Mouse (Mus musculus) embryonic facial prominence, embryonic 13.5 days (tissue): ENCODE data around the gene Cfi. TPM values are rescaled to one million over a fixed set of nuclear protein-coding genes. Genes with fewer than 3 reads are reported as not detected.

Experiments used
- ATAC-seq: fragments of 200-750 bp; cut with Nextera tagmentation; 2 replicates; pipeline ENCODE4 v1.8.0; 2017; ENCODE audit warnings: low read depth; ENCODE audit not compliant: insufficient number of reproducible peaks, insufficient read depth, low FRiP score, low TSS enrichment
- H3K27ac ChIP-seq: fragments of 300-500 bp; sonication (generic); 2 replicates; pipeline ENCODE4 v1.5.1; 2015; ENCODE audit warnings: moderate library complexity, mild to moderate bottlenecking, inconsistent platforms
- H3K27me3 ChIP-seq: fragments of 300-500 bp; sonication (generic); 2 replicates; pipeline ENCODE4 v1.6.1; 2015; ENCODE audit warnings: mild to moderate bottlenecking, inconsistent platforms
- H3K36me3 ChIP-seq: fragments of 300-500 bp; sonication (generic); 2 replicates; pipeline ENCODE4 v1.6.1; 2015; ENCODE audit warnings: mild to moderate bottlenecking, inconsistent platforms
- H3K4me1 ChIP-seq: fragments of 300-500 bp; sonication (generic); 2 replicates; pipeline ENCODE4 v1.6.1; 2015; ENCODE audit warnings: inconsistent platforms
- H3K4me2 ChIP-seq: fragments of 300-500 bp; sonication (generic); 2 replicates; pipeline ENCODE4 v1.6.1; 2015; ENCODE audit warnings: moderate library complexity, mild to moderate bottlenecking, inconsistent platforms
- H3K4me3 ChIP-seq: fragments of 300-500 bp; sonication (generic); 2 replicates; pipeline ENCODE4 v1.5.1; 2015; ENCODE audit warnings: mild to moderate bottlenecking, inconsistent platforms
- H3K9ac ChIP-seq: fragments of 300-500 bp; sonication (generic); 2 replicates; pipeline ENCODE4 v1.6.1; 2015; ENCODE audit warnings: mild to moderate bottlenecking, inconsistent platforms
- H3K9me3 ChIP-seq: fragments of 300-500 bp; sonication (generic); 2 replicates; pipeline ENCODE4 v1.6.1; 2016; ENCODE audit warnings: inconsistent platforms
- WGBS: fragments of 180-500 bp; shearing (Covaris S2); methylation state at CpG from one replicate; pipeline ENCODE4 v1.1.7; 2015; ENCODE audit warnings: mixed read lengths; 5-methylcytosine and 5-hydroxymethylcytosine counted together
- polyA plus RNA-seq: library from polyadenylated mRNA; unstranded; fragments of >200 nt; fragmentation: Nextera tagmentation; extraction: Ambion mirVana; gene quantifications from 2 replicates; pipeline ENCODE4 v1.2.1, GENCODE M21; 2015

The Cfi gene
- 0.11 and 3.2 TPM in 2 replicates for polyA plus RNA-seq

DNA sequence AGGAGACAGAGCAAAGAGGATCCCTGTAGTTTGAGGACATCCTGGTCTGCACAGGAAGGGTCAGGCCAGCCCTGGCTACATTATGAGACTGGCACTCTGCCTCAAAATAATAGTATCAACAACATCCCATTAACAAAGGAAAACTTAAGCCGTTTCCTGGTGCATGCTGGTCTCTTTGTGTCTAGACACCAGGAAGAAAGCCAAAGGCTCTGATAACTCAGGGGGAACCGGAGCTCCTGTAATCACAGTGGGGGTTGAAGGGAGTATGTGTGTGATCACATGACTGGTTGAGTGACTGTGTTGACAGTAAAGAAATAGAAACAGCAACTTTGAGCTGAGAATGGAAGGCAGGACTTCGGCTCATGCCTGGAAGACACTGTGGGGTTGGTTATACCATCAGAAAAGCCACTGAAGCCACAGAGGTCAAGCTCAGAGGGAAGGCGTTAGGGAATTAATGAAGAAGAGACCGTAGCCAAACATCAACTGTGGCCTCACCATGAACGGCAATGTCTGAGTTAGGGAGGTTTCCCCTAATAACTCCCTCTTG is at the start of gene Cfi:
Gene Cfi, plus strand, starts transcription at position 497 of the 547 bp plus-strand sequence.
- Histone ChIP-seq H3K4me1 (no peaks in the 10 kb centered on the region), H3K9ac (no peak within 1 kb of the TSS), H3K4me2 (peak within 1 kb of the TSS; percentile 36), H3K27ac (no peak within 1 kb of the TSS), H3K9me3 (no peaks in the 10 kb centered on the region), H3K4me3 (no peak within 1 kb of the TSS), H3K36me3 (no peaks in the 10 kb centered on the region), H3K27me3 (no peaks in the 10 kb centered on the region)
- 67% methylated on average over 6 of the region's 6 CpGs for WGBS
- ATAC-seq, result no peak

DNA sequence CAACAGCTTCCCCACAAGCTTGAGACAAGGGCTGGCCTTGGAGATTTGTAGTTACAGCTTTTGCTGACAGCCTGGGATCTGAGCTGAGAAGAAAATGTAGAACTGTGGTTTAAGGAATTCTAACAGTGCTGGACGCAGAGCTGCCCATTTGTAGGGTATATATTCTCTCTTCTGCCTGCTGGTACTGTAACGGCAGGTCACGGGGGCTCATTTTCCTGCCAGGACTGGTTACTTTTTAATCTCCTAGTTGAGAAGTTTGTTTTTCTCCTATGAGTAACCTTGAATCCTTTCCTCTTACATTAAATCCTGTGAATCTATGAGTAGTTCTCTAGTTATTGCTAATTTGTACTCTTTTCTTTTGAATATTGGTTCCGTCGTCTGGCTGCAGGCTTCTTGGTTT is 41.9 kb upstream of the Cfi start:
- H3K27ac ChIP-seq, result no peak overlapping the region

DNA sequence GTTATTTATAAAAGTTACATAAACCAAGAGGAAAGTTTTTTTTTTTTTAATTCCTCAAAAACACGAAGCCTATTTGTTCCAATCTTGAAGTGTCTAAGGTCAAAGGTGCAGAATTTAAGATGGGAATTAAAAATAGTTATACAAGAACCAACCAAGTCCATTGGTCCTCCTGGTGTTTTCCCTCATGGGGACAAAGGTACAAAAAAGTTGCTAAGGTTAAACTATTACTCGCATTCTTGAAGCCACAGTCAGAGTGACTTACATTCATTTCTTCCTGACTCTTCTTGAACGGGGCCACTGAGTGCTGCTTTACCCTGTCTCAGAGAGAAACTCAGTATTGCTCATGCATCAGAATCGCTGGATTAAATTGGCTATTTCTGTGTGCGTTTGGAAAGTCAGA is 38.3 kb upstream of the Cfi start:
- H3K27ac ChIP-seq, result no peak overlapping the region
- H3K4me2 ChIP-seq, result no peak overlapping the region
- H3K9me3 ChIP-seq, result no peaks in the 10 kb centered on the region
- no peaks in the 10 kb centered on the region for H3K27me3 ChIP-seq
- 78% methylated on average over 5 of the region's 5 CpGs for WGBS
- H3K9ac ChIP-seq, result no peak overlapping the region
- H3K4me1 ChIP-seq, result no peaks in the 10 kb centered on the region
- H3K36me3 ChIP-seq, result no peaks in the 10 kb centered on the region
- no peak overlapping the region for H3K4me3 ChIP-seq
- no peak for ATAC-seq

More for the DNA sequence above, 41.9 kb upstream of the Cfi start:
- WGBS, result 85% methylated on average over 5 of the region's 5 CpGs
- no peaks in the 10 kb centered on the region for H3K9me3 ChIP-seq
- H3K36me3 ChIP-seq, result no peaks in the 10 kb centered on the region
- H3K4me3 ChIP-seq, result no peak overlapping the region
- H3K9ac ChIP-seq, result no peak overlapping the region
- no peaks in the 10 kb centered on the region for H3K4me1 ChIP-seq
- H3K4me2 ChIP-seq, result no peak overlapping the region
- no peak for ATAC-seq
- H3K27me3 ChIP-seq, result no peaks in the 10 kb centered on the region

DNA sequence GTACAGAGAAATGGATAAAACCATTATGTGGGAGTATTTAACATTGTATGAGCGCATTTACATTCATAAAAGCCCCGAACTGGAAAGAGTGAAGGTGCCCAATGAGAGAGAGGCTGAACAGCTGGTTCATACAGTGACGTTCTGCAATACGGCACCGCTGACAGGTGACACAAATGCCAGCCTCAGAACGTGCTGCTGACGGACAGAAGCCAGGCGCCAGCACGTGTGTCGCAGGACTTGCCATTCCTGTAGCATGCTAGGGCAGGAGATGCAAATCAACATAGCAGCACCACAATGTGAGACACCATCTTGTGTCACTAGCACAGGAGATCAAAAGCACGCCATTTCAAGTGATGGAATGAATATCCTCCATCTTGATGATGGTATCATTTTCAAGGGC is 37.1 kb upstream of the Cfi start:
- Histone ChIP-seq H3K4me1 (no peaks in the 10 kb centered on the region), H3K9me3 (no peaks in the 10 kb centered on the region), H3K9ac (no peak overlapping the region), H3K4me2 (no peak overlapping the region), H3K27ac (no peak overlapping the region), H3K36me3 (no peaks in the 10 kb centered on the region), H3K4me3 (no peak overlapping the region), H3K27me3 (no peaks in the 10 kb centered on the region)
- WGBS, result 75% methylated on average over 11 of the region's 11 CpGs
- ATAC-seq, result no peak

DNA sequence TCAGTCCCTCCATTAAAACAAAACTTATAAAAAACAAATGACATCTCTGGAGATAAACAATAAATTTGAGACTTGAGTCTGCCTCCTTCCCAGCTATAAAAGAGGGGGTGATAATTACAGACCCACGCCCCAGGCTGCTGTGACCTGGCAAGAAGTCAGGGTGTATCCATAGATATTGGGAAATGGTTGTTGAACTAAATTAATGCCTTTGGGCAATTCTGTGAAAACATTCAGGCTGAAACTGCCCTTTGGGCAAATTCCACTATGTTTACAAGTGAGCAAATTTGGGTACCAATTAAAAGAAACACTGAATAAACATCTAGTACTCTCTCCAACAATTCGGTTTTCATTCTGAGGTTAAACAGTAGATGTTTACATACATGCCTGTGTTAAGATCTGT is 36.7 kb upstream of the Cfi start:
- H3K4me1 ChIP-seq, result no peaks in the 10 kb centered on the region
- H3K27me3 ChIP-seq, result no peaks in the 10 kb centered on the region
- H3K9me3 ChIP-seq, result no peaks in the 10 kb centered on the region
- H3K9ac ChIP-seq, result no peak overlapping the region
- H3K4me3 ChIP-seq, result no peak overlapping the region
- H3K27ac ChIP-seq, result no peak overlapping the region
- 67% methylated on average over 2 of the region's 2 CpGs for WGBS
- H3K4me2 ChIP-seq, result no peak overlapping the region
- ATAC-seq, result no peak
- no peaks in the 10 kb centered on the region for H3K36me3 ChIP-seq

DNA sequence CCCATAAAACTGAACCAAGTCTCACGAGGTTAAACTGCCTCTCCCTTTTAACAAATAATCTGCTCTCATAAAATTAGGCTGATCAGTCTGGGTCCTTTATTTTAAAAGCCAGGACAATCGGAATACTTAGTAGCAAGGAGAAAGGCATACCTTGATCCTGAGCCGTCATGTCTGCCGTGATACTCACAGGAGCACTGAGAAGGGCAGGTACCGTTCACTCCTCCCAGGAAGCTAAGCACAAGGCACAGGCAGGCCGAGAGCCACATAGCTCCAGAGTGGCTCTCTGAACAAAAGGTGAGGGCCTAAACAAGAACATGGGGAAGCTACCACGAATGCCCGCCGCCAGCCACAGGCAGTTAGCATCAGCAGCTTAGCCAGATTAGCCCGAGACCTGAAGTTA is 31.9 kb upstream of the Cfi start, which contains the start of gene Lrit3:
Gene Lrit3, minus strand, starts transcription at position 266 of the 400 bp plus-strand sequence.
- Histone ChIP-seq H3K36me3 (no peaks in the 10 kb centered on the region), H3K4me3 (no peak within 1 kb of the TSS), H3K27me3 (no peaks in the 10 kb centered on the region), H3K4me1 (no peaks in the 10 kb centered on the region), H3K9ac (no peak within 1 kb of the TSS), H3K4me2 (no peak within 1 kb of the TSS), H3K27ac (no peak within 1 kb of the TSS), H3K9me3 (no peaks in the 10 kb centered on the region)
- 85% methylated on average over 10 of the region's 10 CpGs for WGBS
- no peak for ATAC-seq

DNA sequence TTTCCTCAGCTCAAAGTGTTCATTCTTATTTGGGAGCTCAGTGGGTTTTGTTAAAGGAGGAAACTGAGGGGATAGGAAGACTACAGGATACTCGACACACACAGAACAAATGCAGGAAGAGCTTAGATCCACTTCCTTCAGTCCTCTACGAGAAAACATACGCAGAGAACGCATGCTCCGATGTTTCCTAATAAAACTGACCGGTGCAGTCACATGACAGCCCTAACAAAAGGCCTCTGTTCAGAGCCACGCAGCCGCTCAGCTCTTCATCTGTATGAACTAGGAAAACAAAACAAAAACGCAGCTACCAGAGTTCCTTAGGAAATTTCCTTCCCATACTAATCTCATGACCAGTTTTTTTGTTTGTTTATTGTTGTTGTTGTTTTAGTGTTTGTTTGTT is 14.8 kb upstream of the Cfi start:
- H3K4me2 ChIP-seq, result no peak overlapping the region
- no peaks in the 10 kb centered on the region for H3K9me3 ChIP-seq
- WGBS, result 28% methylated on average over 9 of the region's 9 CpGs
- H3K36me3 ChIP-seq, result peaks cover 28% of the 10 kb centered on the region
- no peaks in the 10 kb centered on the region for H3K4me1 ChIP-seq
- no peak overlapping the region for H3K9ac ChIP-seq
- H3K4me3 ChIP-seq, result no peak overlapping the region
- H3K27me3 ChIP-seq, result no peaks in the 10 kb centered on the region
- ATAC-seq, result no peak
- H3K27ac ChIP-seq, result no peak overlapping the region

DNA sequence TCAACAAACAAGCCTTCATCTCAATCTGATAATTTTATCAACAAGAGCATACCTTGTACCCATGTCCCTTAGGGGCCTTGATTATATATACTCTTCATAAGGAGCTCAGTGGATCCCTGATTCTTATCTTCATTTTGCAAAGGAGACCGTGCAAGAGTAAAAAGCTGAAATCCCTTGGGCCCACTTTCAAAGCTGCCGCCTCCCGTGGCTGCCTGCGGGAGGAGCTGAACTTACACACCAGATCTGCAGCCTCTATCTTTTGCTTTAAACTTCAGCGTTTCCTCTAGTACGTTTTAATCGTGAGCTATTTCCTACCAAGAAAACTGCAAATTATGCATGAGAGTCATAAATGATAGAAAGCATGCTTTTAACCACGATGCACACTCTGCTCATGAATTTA is 13.9 kb upstream of the Cfi start:
- 77% methylated on average over 8 of the region's 8 CpGs for WGBS
- no peak overlapping the region for H3K4me3 ChIP-seq
- H3K4me1 ChIP-seq, result no peaks in the 10 kb centered on the region
- no peak overlapping the region for H3K9ac ChIP-seq
- no peaks in the 10 kb centered on the region for H3K9me3 ChIP-seq
- H3K36me3 ChIP-seq, result peaks cover 37% of the 10 kb centered on the region
- H3K4me2 ChIP-seq, result no peak overlapping the region
- no peaks in the 10 kb centered on the region for H3K27me3 ChIP-seq
- ATAC-seq, result no peak
- no peak overlapping the region for H3K27ac ChIP-seq

DNA sequence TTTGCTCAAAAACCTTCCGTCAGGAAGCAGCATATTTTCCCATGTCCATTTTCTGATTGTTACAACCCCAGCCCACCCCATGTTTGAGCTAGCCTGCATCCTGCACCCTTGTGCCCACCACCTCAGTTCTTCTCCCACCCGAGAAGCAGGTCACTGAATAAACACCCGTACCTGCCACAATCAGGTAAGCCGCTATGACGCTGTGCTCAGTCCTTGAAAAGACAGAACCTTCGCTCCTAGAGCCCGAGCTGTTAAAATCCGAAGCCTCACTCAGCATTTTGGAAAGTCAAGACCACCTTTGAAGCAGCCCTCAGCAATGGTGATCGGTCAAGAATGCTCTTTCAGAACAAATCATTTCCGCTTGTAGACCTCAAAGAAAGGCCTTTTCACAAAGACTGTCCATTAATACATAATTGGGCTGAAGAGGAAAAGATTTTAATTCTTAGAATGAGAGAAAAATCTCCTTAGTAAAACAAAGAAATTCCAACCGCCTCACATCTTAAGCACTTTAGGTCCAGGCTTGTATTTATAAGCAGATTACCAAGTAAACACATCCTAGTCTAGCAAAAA is 13.4 kb upstream of the Cfi start, which contains the start of gene Rrh:
Gene Rrh, minus strand, starts transcription at position 382 of the 570 bp plus-strand sequence.
- no peak within 1 kb of the TSS for H3K27ac ChIP-seq
- H3K36me3 ChIP-seq, result peaks cover 39% of the 10 kb centered on the region
- 84% methylated on average over 11 of the region's 11 CpGs for WGBS
- no peaks in the 10 kb centered on the region for H3K9me3 ChIP-seq
- no peak within 1 kb of the TSS for H3K4me2 ChIP-seq
- H3K4me1 ChIP-seq, result no peaks in the 10 kb centered on the region
- no peak for ATAC-seq
- H3K27me3 ChIP-seq, result no peaks in the 10 kb centered on the region
- no peak within 1 kb of the TSS for H3K4me3 ChIP-seq
- no peak within 1 kb of the TSS for H3K9ac ChIP-seq

DNA sequence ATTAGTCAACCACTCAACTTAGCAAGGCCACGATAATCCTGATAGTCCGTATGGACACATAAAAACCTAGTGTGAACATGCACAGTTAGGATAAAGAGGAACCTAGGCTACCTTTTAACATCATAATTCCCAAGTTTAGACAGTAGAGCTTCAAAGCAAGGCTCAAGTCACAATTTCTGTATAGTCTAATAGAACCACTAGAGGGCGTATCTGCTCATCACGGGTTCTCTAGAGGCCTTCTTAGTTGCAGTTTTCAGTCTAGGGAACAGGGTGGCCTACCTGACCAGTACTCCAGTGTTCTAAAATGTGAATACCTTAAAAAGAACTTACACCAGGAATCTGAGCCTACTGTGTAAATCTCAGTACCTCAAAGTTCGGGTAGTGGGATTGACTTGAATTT is 12.4 kb upstream of the Cfi start:
- 54% methylated on average over 5 of the region's 5 CpGs for WGBS
- Histone ChIP-seq H3K9ac (no peak overlapping the region), H3K27me3 (no peaks in the 10 kb centered on the region), H3K4me3 (no peak overlapping the region), H3K4me2 (no peak overlapping the region), H3K36me3 (peaks cover 45% of the 10 kb centered on the region), H3K27ac (no peak overlapping the region), H3K9me3 (no peaks in the 10 kb centered on the region), H3K4me1 (peaks cover under 1% of the 10 kb centered on the region; the same call in 1 of the 2 replicates)
- ATAC-seq, result no peak

DNA sequence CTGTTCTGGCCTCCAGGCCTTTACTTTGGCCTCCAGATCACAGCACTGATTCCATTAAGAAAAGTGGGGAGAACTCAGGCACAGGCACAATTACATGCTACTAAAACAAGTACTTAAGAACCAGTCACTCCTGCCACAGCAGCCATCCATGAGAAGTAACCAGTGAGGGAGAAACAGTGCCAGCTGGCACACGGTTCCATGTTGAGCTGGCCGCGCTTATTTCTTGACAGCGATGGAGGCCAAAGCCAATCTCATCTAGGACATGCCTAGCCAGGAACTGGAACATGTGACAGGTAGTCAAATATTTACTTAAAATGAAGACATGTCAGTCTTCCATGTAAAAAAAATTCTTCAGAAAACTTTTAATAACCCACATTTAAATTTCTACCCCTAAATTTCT is 11.5 kb upstream of the Cfi start:
- no peak overlapping the region for H3K4me2 ChIP-seq
- H3K4me1 ChIP-seq, result peaks cover 4% of the 10 kb centered on the region; the same call in 1 of the 2 replicates
- no peaks in the 10 kb centered on the region for H3K9me3 ChIP-seq
- ATAC-seq, result no peak
- H3K4me3 ChIP-seq, result no peak overlapping the region
- no peak overlapping the region for H3K9ac ChIP-seq
- H3K27ac ChIP-seq, result no peak overlapping the region
- 94% methylated on average over 4 of the region's 4 CpGs for WGBS
- peaks cover 50% of the 10 kb centered on the region for H3K36me3 ChIP-seq
- no peaks in the 10 kb centered on the region for H3K27me3 ChIP-seq

DNA sequence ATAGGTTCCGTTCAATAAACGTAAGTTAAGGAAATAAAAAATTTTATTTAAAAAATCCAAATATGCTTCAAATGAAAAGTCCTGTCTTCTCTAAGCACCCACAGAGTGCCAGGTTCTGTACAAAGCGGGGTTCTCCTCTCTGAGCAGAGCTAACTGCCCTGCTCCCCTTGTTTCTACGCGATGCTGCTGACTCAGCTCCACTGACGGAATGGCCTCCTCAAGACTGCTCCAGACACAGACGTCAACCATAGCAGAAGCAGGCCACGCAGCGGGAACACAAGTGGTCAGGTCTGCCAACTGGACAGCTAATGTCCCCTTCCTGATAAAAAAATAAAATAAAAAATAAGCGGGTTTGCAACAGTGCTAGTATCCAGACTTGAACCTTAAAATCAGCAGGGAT is 10.8 kb upstream of the Cfi start:
- Histone ChIP-seq H3K4me2 (no peak overlapping the region), H3K27ac (no peak overlapping the region), H3K9ac (no peak overlapping the region), H3K27me3 (no peaks in the 10 kb centered on the region), H3K36me3 (peaks cover 49% of the 10 kb centered on the region), H3K9me3 (no peaks in the 10 kb centered on the region), H3K4me1 (peaks cover 11% of the 10 kb centered on the region), H3K4me3 (no peak overlapping the region)
- WGBS, result 92% methylated on average over 10 of the region's 10 CpGs
- ATAC-seq, result no peak
